Mouse (Mus musculus): ENCODE data around the gene Spsb3. TPM values are rescaled to one million over a fixed set of nuclear protein-coding genes. Genes with fewer than 3 reads are reported as not detected.

Spsb3 gene
- total and polyA plus RNA-seq, 3 experiments: 30.2 to 34.5 TPM; not detected in 1

GRCm38 (mm10) chr17:24893276-24893675 lies 6.8 kb downstream of the Spsb3 start:
- H3K27me3 ChIP-seq (ENCODE audit: control insufficient read depth in 1 of 2, insufficient read depth in 2 of 2, low read length in 2 of 2): no peaks in the 10 kb centered on the region
- no peak overlapping the region for H3K9ac ChIP-seq (ENCODE audit: control insufficient read depth, low read depth, low read length, poor library complexity, severe bottlenecking)
- no peaks in the 10 kb centered on the region for H3K9me3 ChIP-seq (replicated peaks; ENCODE audit: insufficient read depth, low read length)
- H3K36me3 ChIP-seq (ENCODE audit: control insufficient read depth in 1 of 2, insufficient read depth in 2 of 2, low read length in 2 of 2): peaks cover 0 to 7% of the 10 kb centered on the region in 2 experiments; a peak in 2 of 4 replicates
- no peak for DNase-seq (ENCODE audit: low read depth, low spot score)
- H3K4me1 ChIP-seq (ENCODE audit: control insufficient read depth in 1 of 2, insufficient read depth in 2 of 2, low read length in 2 of 2): peaks cover 0 to 16% of the 10 kb centered on the region in 2 experiments; a peak in 2 of 4 replicates
- TF ChIP-seq MYC (IDR thresholded peaks at IDR 0.05; ENCODE audit: low read depth, low read length) (no peak), NELFE (IDR thresholded peaks at IDR 0.05; ENCODE audit: low read depth, low read length) (no peak)
- no peak overlapping the region for H3K27ac ChIP-seq (ENCODE audit: control insufficient read depth, low read depth, low read length)
- no peak overlapping the region for H3K4me3 ChIP-seq (ENCODE audit: control insufficient read depth in 1 of 2, insufficient read depth in 1 of 2, low read depth in 2 of 2, low read length in 2 of 2)
- peaks cover 34% of the 10 kb centered on the region for H3K79me2 ChIP-seq (ENCODE audit: control insufficient read depth, insufficient read depth, low read length, poor library complexity)

- Histone ChIP-seq H3K36me3 (ENCODE audit: control insufficient read depth in 1 of 2, insufficient read depth in 2 of 2, low read length in 2 of 2) (peaks cover 0 to 7% of the 10 kb centered on the region in 2 experiments; a peak in 2 of 4 replicates), H3K27me3 (ENCODE audit: control insufficient read depth in 1 of 2, insufficient read depth in 2 of 2, low read length in 2 of 2) (no peaks in the 10 kb centered on the region), H3K9me3 (replicated peaks; ENCODE audit: insufficient read depth, low read length) (no peaks in the 10 kb centered on the region), H3K27ac (ENCODE audit: control insufficient read depth, low read depth, low read length) (peak overlapping the region; percentile 65), H3K79me2 (ENCODE audit: control insufficient read depth, insufficient read depth, low read length, poor library complexity) (peaks cover 34% of the 10 kb centered on the region), H3K4me3 (ENCODE audit: control insufficient read depth in 1 of 2, insufficient read depth in 1 of 2, low read depth in 2 of 2, low read length in 2 of 2) (peak overlapping the region; percentile 80 to 94), H3K9ac (ENCODE audit: control insufficient read depth, low read depth, low read length, poor library complexity, severe bottlenecking) (peak overlapping the region; percentile 95), H3K4me1 (ENCODE audit: control insufficient read depth in 1 of 2, insufficient read depth in 2 of 2, low read length in 2 of 2) (peaks cover 0 to 16% of the 10 kb centered on the region in 2 experiments; a peak in 2 of 4 replicates)
- no peak for DNase-seq (ENCODE audit: low read depth, low spot score)
- TF ChIP-seq HCFC1 (IDR thresholded peaks at IDR 0.05; ENCODE audit: low read depth, low read length) (no peak), MAFK (IDR thresholded peaks at IDR 0.05; ENCODE audit: borderline replicate concordance, low read depth, low read length) (no peak), E2F4 (IDR thresholded peaks at IDR 0.05; ENCODE audit: borderline replicate concordance, low read depth, low read length) (no peak)
Measured at GRCm38 (mm10) chr17:24894061-24894994, 7.9 kb downstream of the Spsb3 start.

- Histone ChIP-seq H3K9ac (ENCODE audit: control insufficient read depth, low read depth, low read length, poor library complexity, severe bottlenecking) (peak within 1 kb of the TSS; percentile 95), H3K79me2 (ENCODE audit: control insufficient read depth, insufficient read depth, low read length, poor library complexity) (peaks cover 34% of the 10 kb centered on the region), H3K27ac (ENCODE audit: control insufficient read depth, low read depth, low read length) (peak within 1 kb of the TSS; percentile 65), H3K36me3 (ENCODE audit: control insufficient read depth in 1 of 2, insufficient read depth in 2 of 2, low read length in 2 of 2) (peaks cover 0 to 7% of the 10 kb centered on the region in 2 experiments; a peak in 2 of 4 replicates), H3K9me3 (replicated peaks; ENCODE audit: insufficient read depth, low read length) (no peaks in the 10 kb centered on the region), H3K27me3 (ENCODE audit: control insufficient read depth in 1 of 2, insufficient read depth in 2 of 2, low read length in 2 of 2) (no peaks in the 10 kb centered on the region), H3K4me3 (ENCODE audit: control insufficient read depth in 1 of 2, insufficient read depth in 1 of 2, low read depth in 2 of 2, low read length in 2 of 2) (peak within 1 kb of the TSS; percentile 80 to 94), H3K4me1 (ENCODE audit: control insufficient read depth in 1 of 2, insufficient read depth in 2 of 2, low read length in 2 of 2) (peaks cover 0 to 16% of the 10 kb centered on the region in 2 experiments; a peak in 2 of 4 replicates)
- DNase-seq (ENCODE audit: low read depth, low spot score): peak; percentile 95
- TF ChIP-seq ZC3H11A (IDR thresholded peaks at IDR 0.05; ENCODE audit: low read depth, low read length): no peak
- no peak for TF ChIP-seq ZNF384 (IDR thresholded peaks at IDR 0.05; ENCODE audit: low read depth, low read length)
- peak; percentile 90 for TF ChIP-seq HCFC1 (IDR thresholded peaks at IDR 0.05; ENCODE audit: low read depth, low read length)
- peak; percentile 93 for TF ChIP-seq SIN3A (IDR thresholded peaks at IDR 0.05; ENCODE audit: low read length)
- TF ChIP-seq MAX (IDR thresholded peaks at IDR 0.05; ENCODE audit: low read length): peak; percentile 83
- no peak for TF ChIP-seq EP300 (IDR thresholded peaks at IDR 0.05; ENCODE audit: low read depth in 1 of 2, low read length in 2 of 2)
- TF ChIP-seq NELFE (IDR thresholded peaks at IDR 0.05; ENCODE audit: low read depth, low read length): peak; percentile 91
- TF ChIP-seq CHD2 (IDR thresholded peaks at IDR 0.05; ENCODE audit: low read length): no peak
- TF ChIP-seq TCF12 (IDR thresholded peaks at IDR 0.05; ENCODE audit: low read depth, low read length): peak; percentile 77
- TF ChIP-seq UBTF (IDR thresholded peaks at IDR 0.05; ENCODE audit: borderline replicate concordance, insufficient read depth, low read depth, low read length): 0 out of 2 replicates have a peak, but pooled peaks have one; percentile 80
- TF ChIP-seq E2F4 (IDR thresholded peaks at IDR 0.05; ENCODE audit: borderline replicate concordance, low read depth, low read length): no peak
- no peak for TF ChIP-seq ZKSCAN1 (IDR thresholded peaks at IDR 0.05; ENCODE audit: low read depth, low read length)
- TF ChIP-seq MEF2A (IDR thresholded peaks at IDR 0.05; ENCODE audit: extremely low read depth, insufficient replicate concordance, low read depth, low read length, poor library complexity, severe bottlenecking): no peak
- no peak for TF ChIP-seq USF1 (IDR thresholded peaks at IDR 0.05; ENCODE audit: low read depth, low read length)
- no peak for TF ChIP-seq RAD21 (IDR thresholded peaks at IDR 0.05; ENCODE audit: low read depth, low read length)
- no peak for TF ChIP-seq BHLHE40 (IDR thresholded peaks at IDR 0.05; ENCODE audit: borderline replicate concordance, low read depth, low read length)
- no peak for TF ChIP-seq POLR2AphosphoS5 (IDR thresholded peaks at IDR 0.05; ENCODE audit: borderline replicate concordance, low read depth, low read length)
- TF ChIP-seq MYC (IDR thresholded peaks at IDR 0.05; ENCODE audit: low read depth, low read length): peak; percentile 74; the same call in 1 of the 2 replicates
- no peak for TF ChIP-seq JUND (IDR thresholded peaks at IDR 0.05; ENCODE audit: low read depth, low read length)
- TF ChIP-seq MAZ (IDR thresholded peaks at IDR 0.05; ENCODE audit: low read depth, low read length): no peak
Measured at GRCm38 (mm10) chr17:24894995-24895547, 8.6 kb downstream of the Spsb3 start, which contains the start of the genes Eme2 and Mrps34. Gene Eme2 (minus strand): TSS chr17:24895087. Gene Mrps34 (plus strand): TSS chr17:24895116.
